Mouse (Mus musculus): ENCODE results near the gene Arf5.

Gene Arf5

GRCm38 (mm10) chr6:28425019-28425418 lies 1.7 kb downstream of the Arf5 start:
- in situ Hi-C loops (cut with MboI, MseI): loop anchor here (5.0 kb wide), 1 partner anchor 52 kb away; the partner anchor contains the start of gene Snd1

GRCm38 (mm10) chr6:28427096-28427839 lies 3.9 kb downstream of the Arf5 start, which contains the start of gene Fscn3:
Fscn3 (plus strand) TSS chr6:28427789.
- in situ Hi-C loops (cut with MboI, MseI): loop anchor here (5.0 kb wide), 1 partner anchor 50 kb away; the partner anchor contains the start of gene Snd1

GRCm38 (mm10) chr6:28428290-28428689 lies 4.9 kb downstream of the Arf5 start, which contains the start of gene Gcc1:
Gcc1 (minus strand) TSS chr6:28428390.
- in situ Hi-C loops (cut with MboI, MseI): loop anchor here (5.0 kb wide), 1 partner anchor 49 kb away; the partner anchor contains the start of gene Snd1

- in situ Hi-C loops (cut with MboI, MseI): loop anchor here (5.0 to 10.0 kb wide), 2 partner anchors 47 to 575 kb away; partner anchors contain the start of gene Snd1
Measured at GRCm38 (mm10) chr6:28429870-28430269, 6.5 kb downstream of the Arf5 start.

- in situ Hi-C loops (cut with MboI, MseI): loop anchor here (10.0 kb wide), 1 partner anchor 574 kb away; no protein-coding TSS in a partner anchor
Measured at GRCm38 (mm10) chr6:28430795-28431537, 7.6 kb downstream of the Arf5 start.

- in situ Hi-C loops (cut with MboI, MseI): loop anchor here (10.0 kb wide), 1 partner anchor 573 kb away; no protein-coding TSS in a partner anchor
Measured at GRCm38 (mm10) chr6:28431538-28431855, 8.1 kb downstream of the Arf5 start.

- in situ Hi-C loops (cut with MboI, MseI): no loop called here
Measured at GRCm38 (mm10) chr6:28447937-28448336, 24.6 kb downstream of the Arf5 start.

GRCm38 (mm10) chr6:28449253-28449652 lies 25.9 kb downstream of the Arf5 start, which contains the start of gene Pax4:
Pax4 (minus strand) TSS chr6:28449353.
- in situ Hi-C loops (cut with MboI, MseI): no loop called here

- in situ Hi-C loops (cut with MboI, MseI): loop anchor here (10.0 kb wide), 1 partner anchor 654 kb away; no protein-coding TSS in a partner anchor
Measured at GRCm38 (mm10) chr6:28450481-28450880, 27.1 kb downstream of the Arf5 start.

GRCm38 (mm10) chr6:28450977-28451376 lies 27.6 kb downstream of the Arf5 start:
- in situ Hi-C loops (cut with MboI, MseI): loop anchor here (10.0 kb wide), 1 partner anchor 654 kb away; no protein-coding TSS in a partner anchor

GRCm38 (mm10) chr6:28459221-28459668 lies 35.9 kb downstream of the Arf5 start:
- in situ Hi-C loops (cut with MboI, MseI): loop anchor here (10.0 kb wide), 1 partner anchor 646 kb away; no protein-coding TSS in a partner anchor

GRCm38 (mm10) chr6:28460534-28460933 lies 37.2 kb downstream of the Arf5 start:
- in situ Hi-C loops (cut with MboI, MseI): no loop called here

- in situ Hi-C loops (cut with MboI, MseI): no loop called here
Measured at GRCm38 (mm10) chr6:28464630-28465029, 41.3 kb downstream of the Arf5 start.

- in situ Hi-C loops (cut with MboI, MseI): no loop called here
Measured at GRCm38 (mm10) chr6:28470017-28470602, 46.8 kb downstream of the Arf5 start.

- in situ Hi-C loops (cut with MboI, MseI): no loop called here
Measured at GRCm38 (mm10) chr6:28470621-28471020, 47.3 kb downstream of the Arf5 start.

- in situ Hi-C loops (cut with MboI, MseI): no loop called here
Measured at GRCm38 (mm10) chr6:28471284-28472035, 48.1 kb downstream of the Arf5 start.

GRCm38 (mm10) chr6:28474211-28474610 lies 50.9 kb downstream of the Arf5 start:
- in situ Hi-C loops (cut with MboI, MseI): no loop called here

GRCm38 (mm10) chr6:28474839-28475238 lies 51.5 kb downstream of the Arf5 start, which contains the start of gene Snd1:
Snd1 (plus strand) TSS chr6:28475139.
- in situ Hi-C loops (cut with MboI, MseI): loop anchor here (5.0 kb wide), 2 partner anchors 48 to 213 kb away; partner anchors contain the start of genes Fscn3 and Gcc1
